Mouse (Mus musculus) lung, postnatal 25 days (tissue): ENCODE results near the gene Itgb4.
A peak's percentile ranks its signal among the peaks of the same experiment; 100 is the strongest.

Experiments used
- DNase-seq: peaks from one replicate; pipeline ENCODE4 v3.0.0; 2022; ENCODE audit warnings: low spot score

The Itgb4 gene

DNA sequence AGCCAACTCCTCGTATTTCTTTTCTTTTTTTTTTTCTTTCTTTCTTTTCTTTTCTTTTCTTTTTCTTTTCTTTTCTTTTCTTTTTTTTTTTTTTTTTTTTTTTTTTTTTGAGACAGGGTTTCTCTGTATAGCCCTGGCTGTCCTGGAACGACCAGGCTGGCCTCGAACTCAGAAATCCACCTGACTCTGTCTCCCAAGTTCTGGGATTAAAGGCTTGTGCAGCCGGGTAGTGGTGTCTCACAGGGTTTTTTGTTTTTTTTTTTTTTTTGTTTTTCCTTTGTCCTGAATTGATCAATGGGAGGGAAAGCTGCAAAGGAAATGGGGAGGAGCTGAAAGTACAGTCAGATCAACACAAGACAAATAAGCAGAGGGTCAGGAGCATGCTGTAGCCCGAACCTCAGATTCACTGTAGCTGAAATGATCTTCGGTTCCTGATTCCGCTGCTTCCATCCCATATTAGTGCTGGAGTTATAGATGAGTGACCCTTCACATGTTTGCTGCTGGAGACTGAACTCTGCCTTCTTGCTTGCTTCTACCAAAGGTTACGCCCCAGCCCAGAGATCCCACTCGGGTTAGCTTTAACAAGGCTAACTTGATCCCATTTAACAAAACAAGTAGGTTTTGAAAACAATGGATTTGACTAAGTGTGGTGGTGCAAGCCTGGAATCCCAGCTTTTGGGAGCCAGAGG, 53.8 kb downstream of the Itgb4 start:
- DNase-seq: no peak

GRCm38 (mm10) chr11:116029086-116029865, 54.8 kb downstream of the Itgb4 start:
- no peak for DNase-seq

- peak; percentile 99 for DNase-seq
Measured at GRCm38 (mm10) chr11:116030088-116030897, 55.8 kb downstream of the Itgb4 start, which contains the start of gene Unk. Unk (plus strand) TSS chr11:116030322.

GRCm38 (mm10) chr11:116030898-116031845, 56.7 kb downstream of the Itgb4 start:
- peak; percentile 41 for DNase-seq

DNA sequence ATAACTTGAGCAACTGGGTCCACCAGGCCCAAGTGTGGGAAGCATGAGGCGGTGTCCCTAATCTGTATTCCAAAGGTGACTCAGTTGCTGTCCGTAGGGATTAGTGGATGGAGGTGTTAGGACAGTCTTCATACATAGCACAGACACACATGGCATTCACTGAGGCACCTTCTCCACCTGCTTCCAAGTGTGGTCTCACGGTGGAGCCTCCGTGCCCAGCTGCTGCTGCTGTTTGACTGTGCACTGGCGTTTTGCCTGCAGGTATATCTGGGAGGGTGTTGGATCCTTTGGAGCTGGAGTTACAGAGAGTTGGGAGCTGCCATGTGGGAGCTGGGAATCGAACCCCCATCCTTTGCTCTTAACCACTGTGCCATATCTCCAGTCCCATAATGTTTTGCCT, 60.1 kb downstream of the Itgb4 start:
- no peak for DNase-seq

DNA sequence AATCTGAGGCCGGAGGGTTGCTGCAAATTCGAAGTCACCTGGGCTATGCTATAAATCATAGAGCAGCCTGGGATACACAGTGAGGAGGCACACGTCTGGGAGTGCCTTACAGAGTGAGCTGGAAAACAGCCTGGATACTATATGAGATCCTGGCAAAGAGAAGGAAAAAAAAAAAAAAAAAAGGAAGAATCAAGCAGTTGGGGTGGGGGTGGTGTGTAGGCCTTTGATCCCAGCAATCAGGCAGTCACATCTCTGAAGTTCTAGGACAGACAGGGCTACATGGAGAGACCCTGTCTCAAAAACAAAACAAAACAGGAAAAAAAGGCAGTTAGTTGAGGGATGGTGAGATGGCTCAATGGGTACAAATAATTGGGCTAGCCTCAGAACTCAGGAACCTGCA, 62.2 kb downstream of the Itgb4 start:
- no peak for DNase-seq

- DNase-seq: no peak
Measured at GRCm38 (mm10) chr11:116037826-116038225, 63.3 kb downstream of the Itgb4 start.

DNA sequence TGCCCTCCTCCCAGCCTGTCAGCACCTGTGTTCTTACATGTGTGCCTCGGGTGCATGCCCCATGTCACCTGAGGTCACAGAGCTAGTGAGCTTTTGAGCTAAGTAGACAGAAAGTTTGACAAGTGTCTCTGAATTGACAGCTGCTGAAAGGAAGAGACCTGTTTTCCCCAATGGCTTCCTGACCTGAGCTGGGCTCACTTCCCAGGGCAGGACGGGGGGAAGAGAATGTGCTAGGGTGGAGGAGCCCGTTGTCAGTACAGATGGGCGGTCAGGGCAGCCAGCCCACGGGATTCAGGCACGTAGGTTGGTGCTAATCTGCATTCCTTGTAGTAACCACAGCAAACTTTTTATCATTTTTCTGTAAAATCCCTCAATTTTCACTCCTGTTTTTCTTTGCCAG, 66.1 kb downstream of the Itgb4 start:
- DNase-seq: no peak

DNA sequence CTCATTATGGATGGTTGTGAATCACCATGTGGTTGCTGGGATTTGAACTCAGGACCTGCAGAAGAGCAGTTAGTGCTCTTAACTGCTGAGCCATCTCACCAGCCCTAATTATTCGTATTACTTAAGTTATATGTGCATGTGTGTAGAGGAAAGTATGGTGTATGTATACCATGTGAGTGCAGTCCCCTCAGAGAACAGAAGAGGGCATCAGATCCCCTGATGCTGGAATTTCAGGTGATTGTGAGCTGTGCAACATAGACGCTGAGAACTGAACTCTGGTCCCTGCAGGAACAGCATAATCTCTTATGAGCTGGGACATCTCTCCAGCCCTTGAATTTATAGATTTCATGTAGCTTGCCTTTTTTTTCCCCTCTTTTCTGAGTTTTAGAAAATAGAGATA, 67.3 kb downstream of the Itgb4 start:
- DNase-seq: no peak

DNA sequence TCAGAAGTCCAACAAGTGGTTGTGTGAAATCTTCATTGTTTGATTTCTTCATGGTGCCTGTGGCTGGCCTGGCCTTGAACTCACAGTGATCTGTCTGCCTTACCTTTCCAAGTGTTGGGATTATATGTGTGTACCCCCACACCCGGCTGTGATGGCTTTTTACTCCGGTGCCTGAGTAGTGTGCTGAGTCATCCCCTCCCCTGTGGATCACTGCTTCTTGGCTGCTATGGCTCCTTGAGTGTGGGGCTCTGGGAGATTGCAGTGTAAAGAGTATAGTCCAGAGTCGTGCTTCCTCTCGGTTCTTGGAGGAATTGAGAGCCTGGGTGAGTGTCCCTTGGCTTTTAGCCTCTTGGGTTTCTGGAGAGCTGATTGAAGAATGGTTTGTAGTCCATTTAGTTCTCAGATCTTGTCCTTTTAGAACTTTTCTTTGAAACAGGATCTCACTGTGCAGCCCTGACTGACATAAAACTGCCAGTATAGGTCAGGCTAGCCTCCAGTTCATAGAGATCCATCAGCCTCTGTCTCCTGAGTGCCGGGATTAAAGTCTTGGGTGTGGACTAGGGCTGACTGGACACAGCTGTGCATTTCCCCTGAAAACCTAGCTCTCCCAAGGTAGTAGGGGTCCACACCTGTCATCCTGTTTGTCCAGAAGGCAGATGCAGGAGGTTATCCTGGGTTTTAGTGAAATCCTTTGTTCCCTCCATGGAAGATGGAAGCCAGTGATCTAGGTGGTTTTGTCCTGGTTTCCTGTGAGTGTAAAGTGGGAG, 68.0 kb downstream of the Itgb4 start:
- no peak for DNase-seq

DNA sequence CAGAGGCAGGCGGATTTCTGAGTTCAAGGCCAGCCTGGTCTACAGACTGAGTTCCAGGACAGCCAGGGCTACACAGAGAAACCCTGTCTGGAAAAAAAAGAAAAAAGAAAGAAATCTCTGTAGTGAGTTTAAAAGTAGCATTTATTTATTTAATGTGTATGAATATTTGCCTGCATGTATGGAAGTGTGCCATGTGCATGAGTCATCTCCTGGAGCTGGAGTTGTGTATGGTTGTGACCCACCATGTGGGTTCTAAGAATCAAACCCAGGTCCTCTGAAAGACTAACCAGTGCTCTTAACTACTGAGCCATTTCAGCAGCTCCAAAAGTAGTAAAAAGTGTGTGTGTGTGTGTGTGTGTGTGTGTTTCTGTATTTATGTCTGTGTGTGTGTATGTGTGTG, 68.8 kb downstream of the Itgb4 start:
- no peak for DNase-seq

GRCm38 (mm10) chr11:116045173-116045572, 70.7 kb downstream of the Itgb4 start:
- DNase-seq: no peak

- peak; percentile 41 for DNase-seq
Measured at GRCm38 (mm10) chr11:116049610-116050009, 75.1 kb downstream of the Itgb4 start.

GRCm38 (mm10) chr11:116050196-116050595, 75.7 kb downstream of the Itgb4 start:
- peak; percentile 33 for DNase-seq

- DNase-seq: peak; percentile 72
Measured at GRCm38 (mm10) chr11:116053510-116054229, 79.2 kb downstream of the Itgb4 start.

DNA sequence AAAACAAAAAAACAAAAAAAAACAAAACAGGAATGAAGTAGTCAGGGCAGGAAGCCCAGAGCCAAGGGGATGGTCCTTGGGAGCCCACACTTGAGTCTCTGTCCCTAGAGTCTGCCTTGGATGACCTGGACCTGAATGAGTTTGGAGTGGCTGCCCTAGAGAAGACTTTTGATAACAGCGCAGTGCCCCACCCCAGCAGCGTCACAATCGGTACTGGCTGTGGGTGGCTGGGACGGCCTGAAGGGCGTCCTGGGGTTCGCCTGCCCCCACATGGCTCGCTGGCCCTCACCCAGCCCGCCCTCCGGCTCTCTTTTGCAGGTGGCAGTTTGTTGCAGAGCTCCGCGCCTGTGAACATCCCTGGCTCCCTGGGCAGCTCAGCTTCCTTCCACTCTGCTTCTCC, 81.4 kb downstream of the Itgb4 start:
- DNase-seq: no peak

DNA sequence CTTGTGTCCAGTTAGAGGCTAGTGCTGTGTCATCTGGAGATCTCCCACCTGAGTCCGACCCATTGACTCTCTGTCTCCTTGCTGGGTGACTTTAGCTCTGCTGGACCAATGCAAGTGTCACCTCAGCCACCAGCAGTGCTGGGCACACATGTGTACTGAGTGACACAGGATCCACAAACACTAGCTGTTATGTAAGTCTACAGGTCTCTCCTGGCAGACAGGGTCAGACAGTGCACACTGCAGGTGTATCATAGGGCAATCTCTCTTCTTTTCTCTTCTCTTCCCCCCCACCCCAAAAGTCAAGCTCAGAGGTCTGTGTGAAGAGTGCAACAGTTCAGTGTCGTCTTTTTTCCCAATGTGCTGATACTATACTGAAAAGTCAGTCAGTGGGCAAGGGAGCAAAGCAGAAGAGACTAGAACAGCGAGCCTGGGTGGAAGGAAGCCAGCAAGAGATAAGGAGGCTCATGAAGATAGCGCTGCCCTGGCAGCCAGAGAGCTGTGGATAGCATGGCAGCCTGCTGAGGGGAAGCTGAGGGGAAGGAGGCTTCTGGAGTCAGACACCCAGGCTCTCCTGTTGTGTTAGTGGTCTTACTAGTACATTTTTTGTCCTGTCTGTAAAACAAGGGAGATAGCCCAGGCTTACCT, 82.8 kb downstream of the Itgb4 start:
- no peak for DNase-seq
